Mouse (Mus musculus): ENCODE results near the gene Nptx1.

Gene Nptx1

DNA sequence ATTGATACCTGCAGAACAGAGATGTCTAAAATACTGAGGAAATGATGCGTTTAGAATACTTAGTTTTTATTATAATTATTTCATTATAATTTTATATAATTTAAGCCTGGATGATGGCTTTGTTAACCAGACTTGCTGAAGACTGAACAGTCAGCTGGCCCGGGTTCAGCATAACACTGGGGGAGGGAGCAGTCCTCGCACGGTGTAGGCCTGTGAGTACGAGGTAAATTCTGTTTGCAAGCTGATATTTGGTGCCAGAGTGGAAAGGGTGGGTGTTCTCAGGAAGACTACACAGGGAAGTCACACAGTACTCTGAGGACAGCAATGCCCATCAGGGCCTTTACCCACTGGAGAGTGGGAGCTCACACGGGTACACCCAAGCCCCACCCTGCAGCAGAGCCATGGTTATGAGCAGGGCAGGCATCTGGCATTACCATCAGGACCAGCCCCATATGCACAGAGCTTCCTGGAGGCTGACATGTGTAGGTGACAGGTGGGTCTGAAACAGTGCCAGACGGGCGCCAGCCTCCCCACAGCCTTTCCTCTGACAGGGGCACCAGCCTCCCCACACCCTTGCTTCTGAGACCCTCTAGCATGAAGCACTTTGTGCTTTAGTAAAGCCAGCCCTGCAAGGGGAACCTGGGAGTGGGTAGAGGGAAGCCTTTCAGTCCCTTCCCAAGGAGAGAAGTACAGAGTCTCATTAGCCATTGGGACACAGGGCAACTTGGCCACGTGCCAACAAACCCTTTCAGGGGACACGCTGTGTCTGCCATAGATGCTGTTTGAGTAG lies 3.2 kb upstream of the Nptx1 start:
- no peak for DNase-seq

DNA sequence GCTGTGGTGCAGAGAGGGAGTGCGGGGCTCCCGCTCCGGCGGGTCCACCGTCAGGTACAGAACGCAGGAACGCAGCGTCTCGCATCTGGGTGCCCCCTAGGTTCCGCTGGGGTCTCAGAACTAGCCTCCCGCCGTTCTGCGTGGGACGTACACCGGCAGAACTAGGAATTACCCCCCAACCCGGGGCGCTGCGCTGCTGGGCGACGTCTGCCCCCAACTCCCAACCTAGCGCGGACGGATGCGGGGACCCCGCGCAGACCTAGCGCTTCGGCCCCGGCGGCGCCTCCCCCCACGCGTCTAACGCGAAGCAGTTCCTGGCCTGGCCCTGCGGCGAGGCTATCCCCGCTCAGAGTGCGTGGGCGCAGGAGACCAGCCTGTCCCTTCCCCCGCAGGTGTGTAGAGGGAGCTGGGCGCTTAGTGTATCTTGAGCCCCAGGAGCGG lies 1.8 kb upstream of the Nptx1 start:
- no peak for DNase-seq

DNA sequence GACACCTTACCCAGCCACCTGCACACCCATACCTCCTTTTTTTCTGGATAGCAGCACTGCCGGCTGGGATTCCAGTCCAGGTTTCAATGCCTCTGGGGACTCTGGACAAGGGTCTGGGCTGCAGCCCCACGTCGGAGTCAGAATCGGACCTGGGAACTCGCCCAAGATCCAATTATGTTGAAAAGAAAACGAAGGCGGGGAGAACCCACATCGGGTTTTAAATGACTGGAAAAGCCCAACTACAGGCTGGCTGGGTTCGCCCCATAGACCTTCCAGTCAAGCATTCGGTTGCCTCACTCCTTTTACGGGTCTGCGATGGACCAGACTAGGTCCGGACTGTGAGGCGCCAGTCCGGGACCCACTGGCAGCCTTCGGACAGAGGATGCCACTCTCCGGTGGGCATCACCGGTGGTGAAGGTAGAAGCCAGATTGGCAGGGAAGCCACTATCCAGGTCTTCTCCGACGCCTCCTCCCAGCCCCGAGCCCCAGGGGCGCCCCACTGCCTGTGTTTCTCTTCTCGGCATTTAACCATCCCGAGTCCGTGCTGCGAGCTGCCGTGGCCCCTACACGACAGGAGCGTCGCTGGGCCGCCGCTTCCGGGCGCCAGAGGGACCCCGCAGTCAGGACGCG lies 1.3 kb upstream of the Nptx1 start:
- no peak for DNase-seq

DNA sequence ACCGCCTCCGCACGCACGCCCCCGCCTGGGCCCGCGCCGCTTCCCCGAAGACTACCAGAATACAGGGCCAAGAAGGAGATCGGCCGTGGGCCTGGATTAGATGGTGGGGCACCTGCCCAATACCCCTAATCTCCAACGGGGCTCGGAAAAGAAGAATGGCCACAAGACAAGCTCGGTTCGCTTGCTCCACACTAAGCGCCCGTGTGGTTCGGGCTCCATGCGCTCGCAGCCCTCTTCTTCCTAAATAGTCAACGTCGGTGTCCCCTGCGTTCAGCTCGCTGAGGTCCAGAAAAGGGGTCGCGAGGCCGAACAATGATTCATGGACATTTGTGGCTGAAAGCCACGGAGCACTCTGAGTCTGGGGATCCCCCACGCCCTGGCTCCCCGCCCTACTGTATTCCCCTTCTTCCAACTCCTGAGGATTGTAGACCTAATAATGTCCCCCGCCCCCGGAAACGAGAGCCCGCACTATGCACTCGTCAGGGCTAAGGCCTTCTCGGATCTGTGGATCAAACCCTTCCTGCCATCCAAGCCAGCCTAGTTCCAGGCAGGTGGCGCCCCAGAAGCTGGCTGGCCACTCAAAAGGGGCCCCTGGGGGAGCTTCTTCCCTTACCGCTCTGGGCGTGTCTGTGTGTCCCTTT lies 518 bp upstream of the Nptx1 start:
- DNase-seq, result no peak

DNA sequence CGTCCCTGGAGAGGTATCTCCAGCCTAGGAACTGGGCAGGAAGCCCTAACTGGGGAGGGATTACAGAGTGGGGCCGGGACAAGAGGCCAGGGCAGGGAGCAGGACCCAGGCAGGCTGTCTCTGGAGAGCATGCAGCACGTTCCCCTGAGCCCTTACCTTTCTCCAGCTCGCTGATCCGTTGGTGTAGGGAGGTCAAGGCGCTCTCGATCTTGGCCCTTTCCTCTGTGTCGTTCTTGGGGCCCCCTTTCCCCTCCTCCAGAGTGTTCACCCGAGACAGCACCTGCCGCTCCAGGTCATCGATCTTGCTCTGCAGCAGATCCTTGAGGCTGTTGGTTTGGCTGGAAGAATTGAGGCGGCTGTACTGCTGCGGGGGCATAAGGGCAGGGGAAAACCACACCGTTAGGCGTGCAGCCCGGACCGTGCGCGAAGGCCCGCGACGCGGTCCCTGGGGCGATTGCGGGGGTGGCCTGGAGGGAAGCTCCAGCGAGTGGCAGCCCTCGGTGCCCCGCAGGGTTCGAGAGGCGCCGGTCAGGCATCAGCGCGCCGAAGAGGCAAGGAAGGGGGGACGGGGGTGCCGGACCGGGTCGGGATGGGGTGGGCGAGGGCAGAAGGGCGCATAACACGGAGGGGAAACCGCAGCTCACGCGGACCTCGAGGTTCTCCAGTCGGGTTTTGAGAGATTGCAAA lies 914 bp downstream of the Nptx1 start:
- DNase-seq, result no peak

DNA sequence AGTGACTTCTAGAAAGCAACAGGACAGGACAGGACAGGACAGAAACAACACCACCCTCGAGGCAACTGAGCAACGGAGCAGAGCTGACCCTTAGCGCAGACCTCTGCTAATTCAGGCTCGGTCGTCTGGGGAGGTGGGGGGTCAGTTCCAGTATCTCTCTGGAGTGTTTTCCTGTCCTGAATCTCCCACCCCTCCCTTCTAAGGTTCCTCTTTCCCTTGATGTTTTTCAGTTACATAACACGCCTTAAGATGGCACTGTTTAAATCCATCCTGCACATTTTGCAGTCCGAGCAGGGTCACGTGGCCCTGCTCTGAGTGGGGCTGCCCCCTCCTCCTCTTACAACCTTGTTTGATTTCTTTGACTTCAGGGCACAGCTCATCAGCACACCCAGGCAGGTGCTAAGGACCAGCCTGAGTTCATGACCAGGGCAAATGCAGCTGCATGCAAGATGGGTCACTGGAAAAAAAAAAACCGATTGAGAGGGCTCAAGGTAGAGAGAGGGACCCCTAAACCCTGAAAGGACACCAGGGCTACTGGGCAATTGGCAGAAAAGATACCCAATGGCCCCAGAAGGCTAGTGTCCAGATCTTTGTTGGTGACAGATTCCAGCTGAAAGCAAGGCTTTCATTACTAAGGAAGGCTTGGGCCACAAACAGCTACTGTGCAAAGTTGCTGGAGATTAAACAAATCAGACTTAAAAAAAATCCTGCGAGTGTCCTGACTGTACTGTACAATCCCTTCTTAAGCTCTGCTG lies 1.6 kb downstream of the Nptx1 start:
- no peak for DNase-seq

DNA sequence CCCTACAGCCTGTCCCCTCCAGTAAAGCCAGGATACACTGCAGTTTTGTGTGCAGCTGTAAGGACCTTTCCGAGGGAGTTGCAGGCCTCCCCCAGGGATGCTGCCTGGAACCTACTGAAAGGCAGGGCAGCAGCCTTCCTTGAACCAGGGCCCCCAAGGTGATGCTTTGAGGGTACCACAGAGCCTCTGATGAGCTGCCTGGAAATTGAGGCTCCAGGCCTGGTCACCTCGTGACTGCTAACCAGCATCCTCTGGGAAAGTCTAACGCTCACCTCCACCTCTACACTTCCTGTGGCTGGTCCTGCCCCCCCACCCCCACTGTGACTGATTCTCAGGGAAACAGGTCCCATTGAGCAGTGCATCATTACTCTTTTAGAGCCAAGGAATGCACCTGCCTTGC lies 2.3 kb downstream of the Nptx1 start:
- DNase-seq, result no peak

DNA sequence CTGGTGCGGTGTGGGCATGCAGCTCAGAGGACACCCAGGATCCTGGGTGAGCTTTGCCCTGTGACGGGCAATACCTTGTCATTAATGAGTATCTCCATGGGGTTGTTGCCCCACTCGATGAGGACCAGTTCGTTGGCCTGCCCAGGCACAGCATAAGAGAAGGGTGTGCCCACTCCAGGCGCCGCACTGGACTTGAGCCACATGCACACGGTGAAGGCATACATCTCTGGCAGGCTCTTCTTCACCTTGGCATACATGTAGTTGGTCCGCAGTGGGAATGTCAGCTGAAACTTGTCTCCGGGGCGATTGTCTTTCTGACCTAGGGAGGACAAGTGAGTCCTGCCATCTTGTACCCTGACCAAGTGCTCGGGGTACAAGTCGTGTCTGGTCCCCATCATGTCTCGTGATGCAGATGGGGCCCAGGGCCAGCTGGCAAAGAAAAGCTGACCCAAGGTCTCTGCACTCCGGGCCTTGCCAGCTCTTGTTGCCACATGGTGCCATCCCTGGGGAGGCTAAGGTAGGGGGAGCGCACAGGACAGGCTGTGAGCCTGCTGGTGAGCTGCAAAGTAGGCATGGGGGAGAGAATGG lies 2.9 kb downstream of the Nptx1 start:
- DNase-seq, result no peak

DNA sequence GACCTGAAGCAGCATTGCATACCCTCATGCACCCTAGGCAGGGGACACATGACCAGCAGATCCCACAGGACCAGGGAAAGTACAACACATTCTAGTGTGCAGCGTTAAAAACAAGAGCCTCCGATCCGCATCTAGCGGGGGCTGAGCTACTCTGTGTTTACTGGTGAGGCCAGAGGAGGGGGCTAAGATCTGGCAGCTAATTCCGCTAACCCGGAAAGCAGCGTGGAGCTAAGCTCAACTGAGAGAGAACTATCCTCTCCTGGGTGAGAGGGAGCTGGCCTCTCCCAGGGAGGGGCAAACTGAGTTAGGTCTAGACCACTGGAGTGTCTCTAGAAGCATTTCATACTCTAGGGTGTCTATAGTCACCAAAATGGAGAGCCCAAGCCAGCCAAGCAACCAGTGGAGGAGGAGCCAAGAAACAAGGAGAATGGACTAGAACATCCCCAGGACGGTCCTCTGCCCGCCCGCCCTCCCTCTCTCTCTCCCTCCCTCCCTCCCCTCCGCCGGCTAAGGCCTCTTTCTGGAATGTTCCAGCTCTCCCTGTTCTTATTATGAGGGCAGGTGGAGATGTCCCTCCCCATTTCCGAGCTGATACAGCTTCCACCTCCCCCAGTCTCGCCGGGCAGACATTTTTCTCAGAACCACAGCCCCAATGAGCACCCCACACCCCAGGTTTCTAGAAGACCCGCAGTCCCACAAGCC lies 3.6 kb downstream of the Nptx1 start:
- DNase-seq, result no peak

DNA sequence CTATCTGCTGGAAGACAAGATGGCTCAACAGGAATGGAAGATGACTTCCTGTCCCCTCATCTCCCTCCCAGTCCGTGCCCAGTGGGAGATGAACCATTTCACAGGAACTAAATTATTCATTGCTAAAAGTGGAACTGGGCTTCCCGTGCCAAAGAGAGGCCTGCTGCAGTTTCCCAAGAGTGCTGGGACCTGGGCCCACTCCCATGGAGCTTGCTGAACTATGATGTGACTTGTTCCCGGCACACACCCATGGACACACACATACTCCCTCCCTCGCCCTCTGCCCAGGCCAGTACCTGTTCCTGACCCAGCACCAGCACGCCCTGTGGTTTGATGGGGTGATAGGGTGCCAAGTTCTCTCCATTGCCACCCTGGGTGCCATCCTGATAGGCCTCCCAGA lies 4.7 kb downstream of the Nptx1 start:
- DNase-seq, result no peak

DNA sequence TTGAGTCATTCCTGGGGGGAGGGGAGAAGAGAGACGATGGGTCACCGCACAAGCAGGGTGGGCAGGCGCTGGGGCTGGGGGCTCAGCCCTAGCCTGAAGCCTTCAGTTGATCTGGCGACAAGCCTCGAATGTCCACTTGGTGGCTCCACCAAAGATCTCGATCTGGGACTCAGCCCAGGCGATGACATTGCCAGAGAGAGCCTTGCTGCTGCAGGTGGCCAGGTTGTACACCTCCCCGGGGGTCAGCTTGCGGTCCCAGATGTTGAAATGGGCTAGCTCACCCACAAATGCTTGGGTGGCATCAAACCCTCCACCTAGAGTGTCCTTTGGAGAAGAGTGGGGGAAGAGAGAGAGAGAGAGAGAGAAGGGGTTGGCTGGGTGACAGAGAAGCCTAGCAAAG lies 5.2 kb downstream of the Nptx1 start:
- no peak for DNase-seq

DNA sequence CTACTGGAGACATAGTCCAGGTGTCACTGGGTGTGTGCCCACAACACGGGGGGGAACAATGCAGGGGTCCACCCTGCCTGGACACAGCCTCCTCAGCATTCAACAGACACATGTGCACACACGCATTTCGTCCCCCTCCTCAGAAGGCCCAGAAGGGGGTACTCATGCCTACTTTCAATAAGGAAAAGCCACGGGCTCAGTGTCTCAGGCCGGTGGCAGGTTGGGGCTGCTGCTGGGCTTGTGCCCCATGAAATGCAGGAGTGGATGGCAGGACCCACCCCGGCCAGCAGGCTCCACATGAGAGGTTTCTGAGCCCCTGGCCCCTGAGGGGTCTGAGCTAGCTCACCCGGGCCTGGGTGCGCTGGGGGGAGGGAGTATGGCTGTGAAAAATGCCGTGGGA lies 6.5 kb downstream of the Nptx1 start:
- no peak for DNase-seq

DNA sequence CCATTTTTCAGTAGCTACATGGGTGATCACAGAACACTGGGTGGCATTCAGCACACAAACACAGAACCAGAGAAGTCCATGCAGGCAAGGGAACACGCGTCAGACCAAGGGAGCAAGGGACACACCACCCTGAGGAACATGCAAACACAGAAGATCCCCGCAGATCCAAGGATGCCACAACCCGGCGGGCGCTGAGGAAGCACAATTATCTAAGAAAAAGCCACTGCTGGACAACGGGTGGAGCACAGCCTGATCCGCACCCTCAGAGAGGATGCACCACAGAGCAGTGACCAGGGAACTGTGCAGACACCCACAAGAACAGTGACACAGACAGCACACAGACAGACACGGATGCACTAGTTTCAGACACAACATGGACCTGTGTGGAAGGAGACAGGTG lies 7.0 kb downstream of the Nptx1 start:
- no peak for DNase-seq

DNA sequence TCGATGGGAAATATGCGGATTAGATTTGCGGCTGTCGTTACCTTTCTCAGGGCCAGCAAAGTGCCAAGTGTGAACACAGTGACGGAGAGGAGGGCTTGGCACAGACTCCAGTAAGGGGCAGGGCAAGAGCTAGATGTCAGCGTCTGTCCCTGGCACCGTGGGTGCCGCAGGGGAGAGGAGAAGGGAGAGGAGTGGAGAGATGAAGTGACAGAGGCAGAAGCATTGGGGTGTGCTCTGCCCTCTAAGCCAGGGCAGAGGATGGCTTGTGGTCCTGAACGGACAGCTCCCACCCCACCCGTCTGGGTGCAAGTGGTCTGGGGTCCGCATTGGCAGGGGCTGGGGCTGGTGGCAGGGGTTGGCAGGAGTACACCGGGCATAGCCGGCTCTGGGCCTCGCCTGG lies 7.6 kb downstream of the Nptx1 start:
- DNase-seq, result no peak

DNA sequence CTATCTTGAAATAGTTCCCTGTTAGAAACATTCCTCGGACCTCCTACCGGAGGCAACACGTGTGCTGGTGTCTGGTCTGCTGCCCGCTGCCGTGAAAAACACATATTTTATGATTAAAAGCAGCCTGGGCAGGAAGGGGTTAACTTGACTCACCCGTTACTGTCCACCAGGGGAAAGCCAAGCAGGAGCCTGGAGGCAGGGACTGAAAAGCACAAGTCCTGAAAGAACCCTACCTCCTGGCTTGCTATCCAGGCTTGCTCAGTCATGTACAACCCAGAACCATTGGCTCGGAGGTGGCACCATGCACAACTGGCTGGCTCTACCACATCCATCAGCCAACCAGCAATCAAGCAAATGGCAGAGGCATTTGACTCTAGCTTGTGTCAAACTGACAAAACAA lies 13.8 kb downstream of the Nptx1 start:
- DNase-seq, result no peak

DNA sequence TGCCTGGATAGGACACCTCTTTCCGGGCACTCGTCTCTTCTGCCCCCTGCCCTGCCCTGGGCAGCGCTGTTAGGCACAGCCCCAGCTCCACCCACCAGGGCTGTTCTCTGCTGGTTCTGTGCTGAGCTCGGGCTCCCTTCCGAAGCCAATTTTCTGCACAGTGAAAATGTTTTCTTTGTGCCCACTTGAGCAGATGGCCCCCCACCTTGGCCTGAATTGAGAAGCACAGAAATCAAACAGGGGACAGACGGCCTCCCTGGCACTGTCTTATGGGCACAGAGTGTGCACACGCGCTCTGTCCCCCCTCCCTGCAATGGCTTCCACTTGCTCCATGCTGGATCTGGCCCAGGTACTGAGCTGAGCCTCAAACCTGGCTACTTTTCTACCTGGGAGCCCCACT lies 15.1 kb downstream of the Nptx1 start:
- no peak for DNase-seq

DNA sequence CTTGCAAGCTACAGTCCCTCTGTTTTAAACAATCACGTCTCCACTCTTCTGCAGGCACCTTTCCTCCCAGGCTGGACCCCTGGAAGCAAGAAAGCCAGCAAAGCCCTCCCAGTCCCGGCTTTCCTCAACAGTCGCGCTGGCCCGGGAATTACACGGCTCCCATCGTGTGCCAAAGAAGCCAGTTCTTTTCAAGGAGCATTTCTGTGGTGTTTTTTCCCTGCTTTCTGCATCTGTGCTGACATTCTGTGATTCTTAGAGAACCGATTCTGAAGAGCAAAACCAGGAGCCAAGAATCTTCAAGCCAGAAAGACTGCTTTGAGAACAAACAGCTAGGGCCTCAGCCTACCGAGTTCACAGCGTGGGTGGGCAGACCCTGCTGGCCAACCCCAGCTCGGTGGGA lies 18.6 kb downstream of the Nptx1 start:
- DNase-seq, result no peak

DNA sequence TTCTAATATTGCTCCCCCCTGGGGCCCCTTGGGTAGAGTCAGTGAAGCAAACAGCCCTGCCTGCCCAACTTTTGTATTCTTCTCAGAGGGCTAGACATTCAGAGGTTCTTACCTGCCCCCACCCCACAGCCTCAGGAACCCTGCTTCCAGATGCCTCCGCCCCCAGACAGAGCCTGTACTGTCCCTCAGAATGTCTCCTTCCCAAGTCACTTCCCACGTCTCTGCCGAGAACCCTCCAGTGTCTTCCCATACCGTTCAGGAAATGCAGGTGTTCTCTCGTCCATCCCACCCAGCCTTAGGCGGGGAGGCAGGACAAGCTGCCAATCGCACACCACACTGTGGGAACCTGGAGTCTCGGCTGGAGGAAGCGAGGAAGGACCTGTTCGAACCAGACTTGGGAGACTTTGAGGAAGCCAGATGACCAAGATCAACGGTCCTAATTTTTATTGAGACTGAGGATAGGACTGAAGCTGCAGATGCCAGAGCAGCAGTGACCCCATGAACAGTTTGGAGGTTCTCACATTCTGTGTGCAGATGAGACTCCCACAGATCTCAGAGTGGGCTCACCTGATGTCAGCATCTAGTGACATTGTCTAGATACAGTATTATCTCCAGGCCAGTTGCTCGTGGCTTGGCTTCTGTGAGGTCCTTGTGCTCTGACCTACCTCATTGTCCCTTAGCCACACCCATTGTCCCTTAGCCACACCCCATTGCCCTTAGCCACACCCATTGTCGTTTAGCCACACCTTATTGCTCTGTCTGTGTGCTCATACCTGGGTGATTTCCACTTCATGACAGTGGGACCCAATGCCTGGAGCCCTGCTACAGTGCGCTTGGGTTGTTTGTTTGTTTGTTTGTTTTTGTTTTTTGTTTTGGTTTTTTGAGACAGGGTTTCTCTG lies 21.2 kb downstream of the Nptx1 start:
- DNase-seq, result no peak

DNA sequence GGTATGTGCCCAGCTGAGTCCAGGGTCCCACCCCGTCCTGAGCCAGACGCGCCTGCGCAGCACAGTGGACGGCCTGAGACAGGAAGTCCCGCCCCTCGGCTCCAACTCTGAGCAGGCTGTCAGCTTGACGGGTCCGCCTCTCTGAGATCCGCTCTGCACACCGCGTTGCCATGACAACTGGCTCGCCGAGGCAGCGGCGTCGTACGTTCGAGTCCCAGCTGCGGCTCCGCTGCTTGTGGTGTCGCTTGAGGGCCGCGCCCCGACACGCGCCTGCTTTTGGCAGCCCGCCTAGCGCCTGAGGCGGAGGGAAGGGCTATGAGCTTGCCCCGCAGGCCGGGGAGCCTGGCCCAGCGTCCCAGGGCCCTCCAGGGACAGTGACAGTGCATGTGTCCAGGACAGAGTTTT lies 23.0 kb downstream of the Nptx1 start:
- peak; percentile 88 for DNase-seq

DNA sequence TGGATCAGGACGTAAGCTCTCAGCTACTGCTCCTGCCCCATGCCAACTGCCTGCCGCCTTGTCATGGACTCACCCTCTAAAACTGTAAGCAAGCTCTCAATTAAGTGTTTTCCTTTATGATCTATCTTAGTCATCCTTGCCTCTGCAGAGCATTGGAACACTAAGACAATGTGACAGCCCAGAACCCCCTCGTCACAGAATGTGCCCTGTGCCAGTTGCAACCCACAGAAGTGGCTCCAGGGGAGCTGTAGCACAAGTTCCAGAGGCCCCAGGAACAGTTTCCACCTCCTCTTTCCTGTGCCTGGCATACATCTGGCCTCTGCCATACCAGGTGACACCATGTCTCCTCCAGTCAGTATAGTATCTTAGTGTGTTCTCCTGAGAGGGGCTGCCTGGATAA lies 24.2 kb downstream of the Nptx1 start:
- DNase-seq, result no peak

DNA sequence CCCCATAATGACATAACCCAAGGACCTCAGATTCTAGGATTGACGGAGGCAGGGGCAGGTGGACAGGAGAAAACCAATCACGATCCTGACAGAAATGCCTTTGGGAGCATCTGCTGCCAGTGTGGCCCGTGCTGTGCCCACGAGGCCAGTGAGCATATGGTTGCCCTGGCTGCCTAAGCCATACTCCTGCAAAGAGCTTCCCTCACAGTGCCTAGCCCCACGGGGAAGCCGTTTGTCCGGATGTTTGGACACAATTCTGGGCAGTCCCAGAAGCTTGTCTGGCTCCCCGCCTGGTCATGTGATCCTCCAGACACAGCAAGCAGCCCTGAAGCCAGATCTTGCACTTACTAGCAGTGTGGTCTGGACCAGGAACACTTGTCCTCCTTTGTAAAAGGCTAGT lies 24.8 kb downstream of the Nptx1 start:
- DNase-seq, result no peak

All from right cerebral cortex, postnatal 14 days (tissue).